Mouse (Mus musculus): Measurements from ENCODE around the gene Rad51d. TPM values are rescaled to one million over a fixed set of nuclear protein-coding genes. Genes with fewer than 3 reads are reported as not detected.
A peak's percentile ranks its signal among the peaks of the same experiment; 100 is the strongest.
"Not testable (repeated sequence)": the region's sequence is repeated elsewhere in the genome, so short reads cannot be mapped to it uniquely, and the experiment has no call there.

The Rad51d gene
- polyA plus RNA-seq (2014; fragmentation: Nextera tagmentation; extraction: Ambion mirVana): 15.6 and 17.4 TPM in 2 replicates

- no peaks in the 10 kb centered on the region; the same call in 1 of the 2 replicates for H3K27me3 ChIP-seq (ENCODE audit: control insufficient read depth, insufficient read depth, low read length)
- H3K4me1 ChIP-seq (replicated peaks; ENCODE audit: control insufficient read depth, insufficient read depth, low read length): no peaks in the 10 kb centered on the region
- H3K9ac ChIP-seq (ENCODE audit: low read length): peak within 1 kb of the TSS; percentile 82
- peak within 1 kb of the TSS; percentile 92 for H3K4me2 ChIP-seq (ENCODE audit: low read depth, low read length, severe bottlenecking)
- ATAC-seq (replicated peaks; ENCODE audit: low FRiP score): peak; percentile 92
- no peaks in the 10 kb centered on the region for H3K9me3 ChIP-seq (ENCODE audit: control insufficient read depth, low read length)
- H3K27ac ChIP-seq (ENCODE audit: low read depth, low read length): no peak within 1 kb of the TSS
- H3K36me3 ChIP-seq (ENCODE audit: control insufficient read depth, insufficient read depth, low read length): no peaks in the 10 kb centered on the region
- DNase-seq (ENCODE audit: low spot score): peak; percentile 97
- H3K4me3 ChIP-seq (ENCODE audit: low read depth, low read length): peak within 1 kb of the TSS; percentile 63
- WGBS: 0% methylated on average over 25 of the region's 26 CpGs
Measured at GRCm38 (mm10) chr11:82890342-82890762, at the start of gene Rad51d. Rad51d (minus strand) TSS chr11:82890614.

GRCm38 (mm10) chr11:82933186-82933585 lies 42.8 kb upstream of the Rad51d start:
- WGBS: 2% methylated on average over 29 of the region's 29 CpGs
- Histone ChIP-seq H3K4me3 (ENCODE audit: low read depth, low read length) (peak overlapping the region; percentile 45), H3K9ac (ENCODE audit: low read length) (peak overlapping the region; percentile 35), H3K36me3 (ENCODE audit: control insufficient read depth, insufficient read depth, low read length) (no peaks in the 10 kb centered on the region), H3K4me2 (ENCODE audit: low read depth, low read length, severe bottlenecking) (peak overlapping the region; percentile 96), H3K9me3 (ENCODE audit: control insufficient read depth, low read length) (no peaks in the 10 kb centered on the region), H3K27ac (ENCODE audit: low read depth, low read length) (no peak overlapping the region), H3K27me3 (ENCODE audit: control insufficient read depth, insufficient read depth, low read length) (peaks cover 45% of the 10 kb centered on the region), H3K4me1 (replicated peaks; ENCODE audit: control insufficient read depth, insufficient read depth, low read length) (no peaks in the 10 kb centered on the region; the same call in 1 of the 2 replicates)
- DNase-seq (ENCODE audit: low spot score) (no peak), ATAC-seq (replicated peaks; ENCODE audit: low FRiP score) (no peak)

GRCm38 (mm10) chr11:82931671-82932450 lies 41.4 kb upstream of the Rad51d start:
- not testable (repeated sequence) for H3K27ac ChIP-seq (ENCODE audit: low read depth, low read length); H3K4me1 ChIP-seq (replicated peaks; ENCODE audit: control insufficient read depth, insufficient read depth, low read length); H3K36me3 ChIP-seq (ENCODE audit: control insufficient read depth, insufficient read depth, low read length); H3K9me3 ChIP-seq (ENCODE audit: control insufficient read depth, low read length); ATAC-seq (replicated peaks; ENCODE audit: low FRiP score); DNase-seq (ENCODE audit: low spot score)
- H3K4me3 ChIP-seq (ENCODE audit: low read depth, low read length): peak overlapping the region; percentile 45
- H3K27me3 ChIP-seq (ENCODE audit: control insufficient read depth, insufficient read depth, low read length): peaks cover 48% of the 10 kb centered on the region
- under 1% methylated on average over 118 of the region's 119 CpGs for WGBS
- peak overlapping the region; percentile 37; the same call in 1 of the 2 replicates for H3K9ac ChIP-seq (ENCODE audit: low read length)
- H3K4me2 ChIP-seq (ENCODE audit: low read depth, low read length, severe bottlenecking): peak overlapping the region; percentile 96

GRCm38 (mm10) chr11:82931161-82931560 lies 40.7 kb upstream of the Rad51d start:
- WGBS: 1% methylated on average over 60 of the region's 63 CpGs
- ATAC-seq (replicated peaks; ENCODE audit: low FRiP score); H3K9me3 ChIP-seq (ENCODE audit: control insufficient read depth, low read length); H3K36me3 ChIP-seq (ENCODE audit: control insufficient read depth, insufficient read depth, low read length); H3K27ac ChIP-seq (ENCODE audit: low read depth, low read length); DNase-seq (ENCODE audit: low spot score); H3K4me1 ChIP-seq (replicated peaks; ENCODE audit: control insufficient read depth, insufficient read depth, low read length): not testable (repeated sequence)
- H3K27me3 ChIP-seq (ENCODE audit: control insufficient read depth, insufficient read depth, low read length): peaks cover 48% of the 10 kb centered on the region
- H3K4me2 ChIP-seq (ENCODE audit: low read depth, low read length, severe bottlenecking): peak overlapping the region; percentile 96
- H3K4me3 ChIP-seq (ENCODE audit: low read depth, low read length): peak overlapping the region; percentile 45
- peak overlapping the region; percentile 37; the same call in 1 of the 2 replicates for H3K9ac ChIP-seq (ENCODE audit: low read length)

GRCm38 (mm10) chr11:82930391-82930955 lies 40.1 kb upstream of the Rad51d start:
- not testable (repeated sequence) for H3K9ac ChIP-seq (ENCODE audit: low read length); DNase-seq (ENCODE audit: low spot score); H3K4me1 ChIP-seq (replicated peaks; ENCODE audit: control insufficient read depth, insufficient read depth, low read length); ATAC-seq (replicated peaks; ENCODE audit: low FRiP score); H3K36me3 ChIP-seq (ENCODE audit: control insufficient read depth, insufficient read depth, low read length); H3K9me3 ChIP-seq (ENCODE audit: control insufficient read depth, low read length); H3K27ac ChIP-seq (ENCODE audit: low read depth, low read length)
- peak overlapping the region; percentile 96 for H3K4me2 ChIP-seq (ENCODE audit: low read depth, low read length, severe bottlenecking)
- WGBS: 1% methylated on average over 83 of the region's 85 CpGs
- H3K4me3 ChIP-seq (ENCODE audit: low read depth, low read length): peak overlapping the region; percentile 45
- H3K27me3 ChIP-seq (ENCODE audit: control insufficient read depth, insufficient read depth, low read length): peaks cover 45% of the 10 kb centered on the region

GRCm38 (mm10) chr11:82929633-82929950 lies 39.2 kb upstream of the Rad51d start:
- 48% methylated on average over 3 of the region's 3 CpGs for whole genome bisulfite sequencing
- no peak overlapping the region for H3K9ac ChIP-seq (ENCODE audit: low read length)
- no peaks in the 10 kb centered on the region; the same call in 1 of the 2 replicates for H3K4me1 ChIP-seq (replicated peaks; ENCODE audit: control insufficient read depth, insufficient read depth, low read length)
- H3K27ac ChIP-seq (ENCODE audit: low read depth, low read length): no peak overlapping the region
- no peak for ATAC-seq (replicated peaks; ENCODE audit: low FRiP score)
- no peak overlapping the region for H3K4me2 ChIP-seq (ENCODE audit: low read depth, low read length, severe bottlenecking)
- no peak for DNase-seq (ENCODE audit: low spot score)
- H3K4me3 ChIP-seq (ENCODE audit: low read depth, low read length): no peak overlapping the region
- H3K9me3 ChIP-seq (ENCODE audit: control insufficient read depth, low read length): no peaks in the 10 kb centered on the region
- no peaks in the 10 kb centered on the region for H3K36me3 ChIP-seq (ENCODE audit: control insufficient read depth, insufficient read depth, low read length)
- H3K27me3 ChIP-seq (ENCODE audit: control insufficient read depth, insufficient read depth, low read length): peaks cover 42% of the 10 kb centered on the region

GRCm38 (mm10) chr11:82928897-82929632 lies 38.7 kb upstream of the Rad51d start:
- H3K4me2 ChIP-seq (ENCODE audit: low read depth, low read length, severe bottlenecking): no peak overlapping the region
- H3K36me3 ChIP-seq (ENCODE audit: control insufficient read depth, insufficient read depth, low read length): no peaks in the 10 kb centered on the region
- WGBS: 31% methylated on average over 20 of the region's 20 CpGs
- DNase-seq (ENCODE audit: low spot score): no peak
- H3K9ac ChIP-seq (ENCODE audit: low read length): no peak overlapping the region
- no peak for ATAC-seq (replicated peaks; ENCODE audit: low FRiP score)
- no peak overlapping the region for H3K4me3 ChIP-seq (ENCODE audit: low read depth, low read length)
- peaks cover 37% of the 10 kb centered on the region for H3K27me3 ChIP-seq (ENCODE audit: control insufficient read depth, insufficient read depth, low read length)
- H3K4me1 ChIP-seq (replicated peaks; ENCODE audit: control insufficient read depth, insufficient read depth, low read length): no peaks in the 10 kb centered on the region; the same call in 1 of the 2 replicates
- H3K9me3 ChIP-seq (ENCODE audit: control insufficient read depth, low read length): no peaks in the 10 kb centered on the region
- H3K27ac ChIP-seq (ENCODE audit: low read depth, low read length): no peak overlapping the region

- H3K36me3 ChIP-seq (ENCODE audit: control insufficient read depth, insufficient read depth, low read length); DNase-seq (ENCODE audit: low spot score); H3K27me3 ChIP-seq (ENCODE audit: control insufficient read depth, insufficient read depth, low read length); H3K4me3 ChIP-seq (ENCODE audit: low read depth, low read length); H3K4me2 ChIP-seq (ENCODE audit: low read depth, low read length, severe bottlenecking); H3K4me1 ChIP-seq (replicated peaks; ENCODE audit: control insufficient read depth, insufficient read depth, low read length); H3K27ac ChIP-seq (ENCODE audit: low read depth, low read length); ATAC-seq (replicated peaks; ENCODE audit: low FRiP score); H3K9ac ChIP-seq (ENCODE audit: low read length); H3K9me3 ChIP-seq (ENCODE audit: control insufficient read depth, low read length): not testable (repeated sequence)
- 90% methylated on average over 6 of the region's 6 CpGs for WGBS
Measured at GRCm38 (mm10) chr11:82923910-82924309, 33.5 kb upstream of the Rad51d start.
